Mouse (Mus musculus) thymus, postnatal 4 days (tissue): Measurements from ENCODE around the gene Abce1.
"Not testable (repeated sequence)": the region's sequence is repeated elsewhere in the genome, so short reads cannot be mapped to it uniquely, and the experiment has no call there.

Experiments used
- DNase-seq: peaks from one replicate; pipeline ENCODE4 v3.0.0; 2021

Gene Abce1

DNA sequence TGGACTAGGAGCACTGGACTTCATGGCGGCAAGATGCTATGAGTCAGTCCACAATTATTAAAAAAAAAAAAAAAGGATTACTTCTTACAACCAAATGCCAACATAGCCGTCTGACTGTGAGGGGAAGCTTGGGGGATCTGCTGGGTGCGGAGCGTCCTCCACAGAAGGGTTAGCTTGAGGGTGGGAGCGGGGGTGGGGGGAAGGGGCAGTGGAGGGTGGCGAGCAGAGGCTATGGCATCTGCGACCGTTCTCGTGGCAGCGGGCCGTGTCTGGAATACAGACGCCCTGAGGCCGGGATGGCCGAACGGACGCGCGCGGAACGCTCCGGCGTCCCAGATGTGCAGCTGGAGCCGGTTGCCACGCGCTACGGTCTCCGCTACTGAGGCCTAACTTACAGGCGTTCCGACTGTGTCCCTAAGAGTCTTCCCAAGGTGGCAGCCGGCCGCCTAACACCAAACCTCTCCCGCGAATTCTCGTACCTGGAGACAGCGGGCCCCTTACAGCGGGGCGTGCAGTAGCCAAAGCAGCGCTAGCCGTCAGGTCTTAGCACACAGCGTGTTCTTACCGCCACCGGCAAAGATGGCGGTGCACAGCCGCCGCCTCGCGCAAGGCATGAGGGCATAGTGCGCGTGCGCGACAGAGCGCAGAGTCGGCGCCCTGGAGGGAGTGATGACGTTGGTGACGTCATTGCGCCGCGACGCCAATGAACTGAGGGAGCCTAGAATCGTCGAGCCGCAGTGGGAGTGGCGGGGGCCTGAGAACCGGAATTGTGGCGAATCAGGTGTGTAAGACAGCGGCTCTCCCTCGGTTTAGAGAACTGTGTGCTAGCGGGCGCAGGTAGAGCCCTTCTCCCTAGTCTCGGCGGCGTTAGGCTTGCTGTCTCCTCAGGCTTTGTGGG lies at the start of gene Abce1, which contains the start of gene Anapc10:
Abce1 (minus strand) TSS at position 677 of the 898 bp plus-strand sequence.
Anapc10 (plus strand) TSS at position 757 of the 898 bp plus-strand sequence.
- peak; percentile 99 for DNase-seq

DNA sequence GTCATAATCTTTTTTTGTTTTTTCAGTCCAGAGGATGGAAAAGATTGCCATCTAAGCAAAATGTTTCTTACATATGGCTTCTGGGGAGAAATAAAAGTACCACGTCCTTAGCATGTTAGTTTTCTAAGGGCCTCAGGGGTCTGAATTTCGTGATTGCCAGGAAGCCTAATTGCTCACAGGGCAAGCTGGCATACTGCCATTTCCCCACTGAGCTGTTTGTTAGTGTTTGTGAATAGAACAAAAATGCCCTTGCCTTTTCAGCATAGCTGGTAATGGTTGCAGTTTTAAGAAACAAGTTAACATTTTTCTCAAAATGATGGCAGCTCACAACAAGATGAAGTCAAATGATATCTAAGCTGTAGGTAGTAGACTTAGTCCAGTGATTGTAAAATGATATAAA lies 38.8 kb upstream of the Abce1 start:
- DNase-seq = no peak

DNA sequence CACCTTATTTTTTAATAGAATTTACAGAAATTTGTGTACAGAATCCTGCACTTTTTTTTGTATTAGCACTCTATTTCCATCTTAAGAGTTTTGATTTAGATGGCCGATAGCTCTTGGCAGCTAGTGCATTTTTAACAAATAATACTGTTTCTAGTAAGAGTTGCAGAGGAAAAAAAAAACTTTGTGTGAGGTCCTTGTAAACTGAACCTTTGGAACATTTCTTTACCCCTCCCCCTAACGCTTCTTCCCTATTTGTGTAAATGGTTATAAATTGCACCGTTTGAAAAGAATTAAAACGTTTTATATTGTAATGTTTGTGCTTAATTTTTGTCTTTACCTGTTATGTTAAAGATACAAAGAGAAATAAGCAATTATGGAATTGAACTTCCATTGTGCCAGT lies 37.1 kb upstream of the Abce1 start:
- DNase-seq = no peak

DNA sequence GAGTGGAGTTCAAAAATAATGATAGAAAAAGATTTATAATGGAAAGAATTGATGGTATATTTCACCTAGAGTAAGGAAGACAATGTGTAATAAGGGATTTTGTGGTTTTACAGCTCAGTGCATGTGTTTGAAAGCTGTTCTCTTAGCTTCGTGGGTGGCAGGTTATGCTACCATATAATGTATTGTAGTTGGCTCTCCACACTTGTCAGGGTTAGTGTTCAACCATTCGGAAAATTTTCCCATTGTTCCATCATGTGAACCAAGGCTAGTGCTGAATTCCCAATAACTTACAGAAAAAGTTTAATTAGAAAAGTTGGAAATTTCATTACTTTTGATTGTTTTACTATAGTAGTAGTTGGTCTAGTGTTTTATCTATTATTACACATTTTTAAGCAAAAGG lies 36.6 kb upstream of the Abce1 start:
- no peak for DNase-seq

DNA sequence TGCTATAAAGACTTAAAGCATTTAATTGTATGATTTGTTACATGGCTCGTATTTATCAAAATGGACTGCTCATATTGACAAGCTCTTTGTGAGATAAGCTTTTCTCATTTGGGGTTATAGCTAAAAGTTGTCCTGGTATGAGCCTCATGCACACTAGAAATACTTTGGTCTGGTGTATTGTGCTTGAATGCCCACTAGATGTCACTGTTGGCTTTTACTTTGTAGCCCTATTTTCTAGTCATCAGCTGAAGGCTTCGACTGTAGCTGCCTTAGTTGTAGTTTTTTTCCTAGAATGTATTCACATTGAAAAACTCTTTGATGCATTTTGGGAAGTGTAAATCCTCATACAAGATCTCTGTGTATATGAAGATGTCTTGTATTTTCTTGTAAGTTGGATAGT lies 22.8 kb upstream of the Abce1 start:
- no peak for DNase-seq

DNA sequence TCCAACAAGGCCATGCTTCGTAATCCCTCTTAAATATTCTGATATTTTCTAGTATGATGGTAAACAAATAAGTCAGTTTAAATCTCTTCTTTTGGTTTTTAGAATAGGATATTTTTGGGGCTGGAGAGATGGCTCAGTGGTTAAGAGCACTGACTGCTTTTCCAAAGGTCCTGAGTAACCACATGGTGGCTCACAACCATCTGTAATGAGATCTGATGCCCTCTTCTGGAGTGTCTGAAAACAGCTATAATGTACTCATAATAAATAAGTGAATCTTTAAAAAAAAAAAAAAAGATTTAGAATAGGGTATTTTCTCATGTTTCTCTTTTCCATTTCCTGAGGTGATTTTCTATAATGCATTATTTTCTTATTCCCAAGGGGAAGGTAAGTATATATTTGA lies 16.4 kb upstream of the Abce1 start:
- DNase-seq = no peak

DNA sequence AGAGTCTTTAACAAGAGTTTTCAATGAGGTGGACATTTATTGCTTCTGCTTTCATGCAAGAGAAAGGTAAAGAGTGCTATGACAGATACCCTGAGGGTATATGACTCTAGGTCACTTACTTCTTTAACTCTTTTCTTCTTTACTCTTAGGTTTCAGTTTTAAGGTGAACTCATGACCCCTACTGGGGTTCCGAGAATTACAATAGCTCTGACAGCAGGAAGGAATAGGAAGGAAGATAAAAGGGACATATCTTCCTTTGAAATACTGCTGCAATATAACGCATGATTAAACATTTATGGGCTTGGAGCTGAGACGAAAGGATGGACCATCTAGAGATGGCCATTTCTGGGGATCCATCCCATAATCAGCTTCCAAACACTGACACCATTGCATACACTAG lies 13.0 kb upstream of the Abce1 start:
- no peak for DNase-seq

DNA sequence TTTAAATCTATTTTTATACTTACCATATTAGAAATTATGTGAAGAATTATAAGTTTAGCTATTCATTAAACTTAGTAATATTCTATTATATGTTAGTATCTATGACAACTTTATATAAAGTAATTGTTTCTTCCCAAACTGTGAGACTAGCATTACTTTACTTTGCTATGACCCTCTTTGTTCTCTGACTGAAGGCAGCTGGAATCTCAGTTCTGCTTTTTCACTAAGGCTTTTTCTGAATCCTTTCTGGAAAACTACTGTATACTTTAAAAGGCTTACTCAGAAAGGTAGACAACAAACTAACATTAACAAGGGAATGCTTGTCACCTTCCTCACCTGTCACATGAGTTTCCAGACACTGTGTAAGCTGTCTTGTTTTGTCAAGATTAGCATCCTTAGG lies 11.8 kb upstream of the Abce1 start:
- DNase-seq = no peak

DNA sequence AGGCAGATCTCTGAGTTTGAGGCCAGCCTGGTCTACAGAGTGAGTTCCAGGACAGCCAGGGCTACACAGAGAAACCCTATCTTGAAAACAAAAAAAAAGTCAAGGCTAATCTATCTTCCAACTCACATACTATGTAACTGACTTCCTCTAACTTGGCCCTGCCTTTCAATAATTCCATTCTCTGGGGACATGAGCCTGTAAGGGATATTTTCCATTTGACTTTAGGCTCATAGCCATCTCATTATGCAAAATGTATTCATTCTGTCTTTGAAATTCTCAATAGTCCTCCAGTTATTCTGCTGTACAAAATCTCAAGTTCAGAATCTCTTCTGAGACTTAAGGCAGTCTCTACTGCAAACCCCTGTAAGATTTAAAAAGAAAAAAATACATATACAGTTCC lies 10.0 kb upstream of the Abce1 start:
- DNase-seq = no peak

DNA sequence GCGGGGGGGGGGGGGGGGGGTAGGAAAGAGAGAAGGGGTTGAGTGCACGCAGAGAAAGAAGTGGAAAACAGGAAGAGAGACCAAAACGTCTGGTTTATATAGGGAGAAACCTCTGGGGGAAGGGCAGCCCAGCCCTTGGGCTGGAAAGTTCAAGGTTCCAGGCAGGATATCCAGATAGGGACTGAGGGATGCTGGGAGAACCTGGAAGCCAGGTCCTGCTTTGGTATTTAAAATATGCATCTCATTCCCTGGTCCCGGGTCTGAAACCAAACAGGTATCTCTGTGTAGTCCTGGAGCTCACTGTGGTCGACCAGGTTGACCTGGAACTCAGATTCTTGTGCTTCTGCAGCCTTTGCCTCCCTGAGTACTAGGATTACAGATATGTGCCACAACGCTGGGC lies 1.1 kb upstream of the Abce1 start:
- no peak for DNase-seq

DNA sequence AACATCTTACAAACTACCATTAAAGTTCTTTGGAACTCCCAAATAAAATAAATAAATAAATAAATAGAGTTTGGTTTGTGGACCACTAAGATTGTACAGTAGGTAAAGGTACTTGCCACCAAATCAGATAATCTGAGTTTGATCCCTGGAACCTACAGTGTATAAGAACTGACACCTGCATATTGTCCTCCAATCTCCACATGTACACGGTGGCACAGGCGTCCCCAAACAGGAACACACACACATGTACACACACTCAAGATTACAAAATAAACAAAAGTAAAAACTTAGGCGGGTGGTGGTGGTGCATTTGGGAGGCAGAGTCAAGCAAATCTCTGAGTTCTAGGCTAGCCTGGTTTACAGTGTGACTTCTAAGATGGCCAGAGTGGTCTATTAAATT lies 4.9 kb downstream of the Abce1 start:
- DNase-seq = no peak

DNA sequence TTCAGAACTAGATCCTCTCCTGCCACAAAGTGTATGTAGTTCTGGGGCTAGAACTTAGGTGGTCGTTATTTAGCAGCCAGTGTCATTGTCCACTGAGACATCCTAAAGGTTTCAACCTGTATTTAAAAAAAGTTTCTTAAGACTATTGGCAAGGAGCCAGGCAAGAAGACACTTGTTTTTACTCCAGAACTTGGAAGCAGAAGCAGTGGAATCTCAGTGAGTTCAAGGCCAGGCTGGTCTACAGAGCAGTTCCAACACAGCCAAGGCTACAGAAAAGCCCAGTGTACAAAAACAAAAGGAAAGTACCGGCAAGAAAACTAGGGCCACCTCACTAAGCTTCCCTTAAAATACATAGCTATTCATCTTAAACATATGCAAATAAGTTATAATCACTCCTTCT lies 19.0 kb downstream of the Abce1 start:
- DNase-seq = no peak

DNA sequence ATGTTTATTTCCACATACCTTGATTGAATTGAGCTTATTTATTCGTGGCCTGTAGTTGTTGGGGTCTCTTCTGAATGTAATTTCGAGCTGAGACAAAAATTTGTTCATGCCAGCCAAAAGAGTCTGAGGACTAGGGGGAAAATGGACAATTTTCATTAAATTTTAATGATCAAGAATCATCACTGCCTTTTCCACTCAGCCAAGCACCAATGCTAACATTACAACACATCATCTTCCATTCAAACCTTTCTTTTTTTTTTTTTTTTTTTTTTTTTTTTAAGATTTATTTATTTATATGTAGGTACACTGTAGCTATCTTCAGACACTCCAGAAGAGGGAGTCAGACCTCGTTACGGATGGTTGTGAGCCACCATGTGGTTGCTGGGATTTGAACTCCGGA lies 25.6 kb downstream of the Abce1 start:
- DNase-seq = not testable (repeated sequence)

DNA sequence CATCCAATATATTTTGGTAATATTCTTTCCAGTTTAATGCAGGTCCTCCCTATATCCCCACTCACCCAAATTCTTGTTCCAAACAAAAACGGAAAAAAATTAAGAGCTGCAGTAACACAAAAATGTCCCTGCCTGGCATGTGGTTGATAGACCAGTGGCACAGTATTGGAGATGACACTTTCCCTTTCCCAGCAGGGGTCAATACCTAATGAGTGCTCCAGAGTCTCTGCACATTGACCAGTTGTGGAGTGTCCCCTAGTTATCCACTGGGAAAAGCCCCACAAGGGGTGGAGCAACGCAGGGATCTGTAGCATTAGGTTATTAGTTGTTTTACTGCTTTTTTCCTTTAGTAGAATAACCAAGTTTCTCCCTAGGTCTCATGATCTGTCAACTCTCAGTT lies 30.6 kb downstream of the Abce1 start:
- DNase-seq = no peak

DNA sequence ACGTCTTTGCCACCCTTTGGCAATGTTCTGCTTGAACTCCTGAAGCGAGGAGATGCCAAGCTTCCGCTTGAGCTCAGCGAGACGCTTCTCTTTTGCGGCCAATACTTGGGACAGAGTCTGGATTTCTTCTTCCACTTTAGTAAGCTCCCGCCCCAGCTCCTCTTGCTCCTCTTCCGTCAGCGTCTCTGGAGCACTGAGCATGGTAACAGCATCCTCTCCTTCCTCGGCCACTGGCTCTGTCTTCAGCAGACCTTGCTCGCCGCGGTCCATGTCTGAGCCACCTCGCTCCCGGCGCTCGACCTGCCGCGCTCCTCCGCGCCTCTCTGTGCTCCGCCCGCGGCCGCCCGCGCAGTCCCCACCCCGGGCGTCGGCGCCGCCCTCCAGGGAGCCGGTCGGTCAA lies 31.0 kb downstream of the Abce1 start:
- peak; percentile 44 for DNase-seq

DNA sequence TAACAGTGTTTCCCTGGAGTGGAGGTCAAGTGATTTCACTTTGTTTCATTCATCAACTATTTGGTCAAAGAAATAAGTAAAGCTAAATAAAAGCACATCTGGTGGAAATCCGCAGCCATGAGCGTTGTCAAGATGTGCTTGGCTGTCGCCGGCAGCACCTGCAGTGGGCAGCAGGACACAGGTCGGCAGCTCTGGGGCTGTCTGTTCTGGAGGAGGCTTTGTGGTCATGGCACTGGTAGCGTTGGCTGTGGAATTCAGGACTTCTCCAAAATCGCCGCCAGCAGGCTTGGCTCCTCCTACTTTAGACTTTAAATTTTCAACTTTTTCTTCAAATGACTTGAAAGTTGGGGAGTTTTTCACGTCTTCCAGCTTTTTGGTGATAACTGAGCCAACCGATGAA lies 31.5 kb downstream of the Abce1 start:
- not testable (repeated sequence) for DNase-seq

DNA sequence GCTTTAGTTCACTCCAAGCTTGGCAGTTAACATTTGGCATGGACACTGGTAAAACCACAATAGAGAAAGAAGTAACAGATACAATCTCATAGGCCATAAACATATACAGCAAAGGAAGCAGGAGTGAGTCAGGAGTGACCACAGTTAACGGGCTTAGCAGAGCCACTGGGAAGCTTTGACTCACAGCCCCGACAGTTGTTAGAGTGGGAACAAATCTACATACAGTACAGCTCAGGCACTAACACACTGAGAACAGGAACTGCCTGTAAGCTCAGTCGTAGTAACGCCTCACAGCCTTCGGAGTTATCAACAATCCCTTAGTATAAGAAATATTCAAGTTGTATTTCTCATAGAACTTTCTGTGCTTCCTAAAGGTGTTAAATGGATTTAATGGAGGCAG lies 32.5 kb downstream of the Abce1 start:
- DNase-seq = no peak

DNA sequence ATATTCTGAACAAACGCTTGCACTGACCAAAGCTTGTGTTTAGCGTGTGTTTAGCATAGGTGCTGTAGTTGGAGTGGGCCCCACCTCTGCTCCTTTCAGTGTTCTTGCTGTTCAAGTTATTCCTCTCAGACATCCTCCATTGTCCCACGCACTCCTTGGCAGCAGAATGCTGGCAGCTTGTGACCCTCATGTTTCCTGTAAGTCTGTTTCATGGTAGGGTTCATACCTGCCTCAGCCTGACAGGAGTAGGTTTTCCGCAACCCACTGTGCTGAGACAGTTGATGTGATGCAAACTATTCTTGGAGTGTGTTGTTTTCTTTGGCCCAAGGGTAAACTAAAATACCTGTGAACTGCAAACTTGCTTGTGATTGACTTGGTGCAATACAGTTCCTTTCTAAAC lies 35.1 kb downstream of the Abce1 start:
- no peak for DNase-seq

DNA sequence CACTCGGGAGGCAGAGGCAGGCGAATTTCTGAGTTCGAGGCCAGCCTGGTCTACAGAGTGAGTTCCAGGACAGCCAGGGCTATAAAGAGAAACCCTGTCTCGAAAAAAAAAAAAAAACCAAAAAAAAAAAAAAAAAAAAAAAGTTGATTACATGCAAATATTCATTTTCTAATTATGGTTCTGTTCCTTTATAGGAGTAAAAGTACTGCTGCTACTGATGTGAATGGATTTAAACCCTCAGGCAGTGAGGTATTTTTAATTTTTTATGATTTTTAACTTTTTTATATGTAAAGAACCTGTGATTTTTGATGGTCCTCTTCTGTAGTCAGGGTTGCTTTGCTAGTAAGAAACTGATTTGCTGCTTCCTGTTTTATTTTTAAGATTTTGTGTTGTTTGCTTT lies 52.8 kb downstream of the Abce1 start:
- DNase-seq = not testable (repeated sequence)

DNA sequence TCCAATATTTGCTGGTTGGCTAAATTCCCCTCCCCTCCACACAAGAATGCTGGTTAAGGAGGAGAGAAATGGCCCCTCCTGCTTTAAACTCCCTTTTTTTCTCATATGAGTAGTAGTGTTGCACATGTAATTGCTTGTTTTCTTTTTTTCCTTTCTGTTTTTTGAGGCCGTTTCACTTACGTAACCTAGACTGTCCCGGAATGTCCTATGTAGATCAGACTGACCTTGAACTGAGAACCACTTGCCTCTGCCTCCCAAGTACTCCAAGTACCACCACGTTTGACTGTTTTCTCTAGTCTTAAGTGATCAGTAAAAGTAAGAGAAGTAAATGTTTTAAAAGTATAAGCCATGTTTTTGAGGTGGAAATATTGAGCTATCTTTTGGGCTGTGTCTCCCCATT lies 57.8 kb downstream of the Abce1 start:
- no peak for DNase-seq

DNA sequence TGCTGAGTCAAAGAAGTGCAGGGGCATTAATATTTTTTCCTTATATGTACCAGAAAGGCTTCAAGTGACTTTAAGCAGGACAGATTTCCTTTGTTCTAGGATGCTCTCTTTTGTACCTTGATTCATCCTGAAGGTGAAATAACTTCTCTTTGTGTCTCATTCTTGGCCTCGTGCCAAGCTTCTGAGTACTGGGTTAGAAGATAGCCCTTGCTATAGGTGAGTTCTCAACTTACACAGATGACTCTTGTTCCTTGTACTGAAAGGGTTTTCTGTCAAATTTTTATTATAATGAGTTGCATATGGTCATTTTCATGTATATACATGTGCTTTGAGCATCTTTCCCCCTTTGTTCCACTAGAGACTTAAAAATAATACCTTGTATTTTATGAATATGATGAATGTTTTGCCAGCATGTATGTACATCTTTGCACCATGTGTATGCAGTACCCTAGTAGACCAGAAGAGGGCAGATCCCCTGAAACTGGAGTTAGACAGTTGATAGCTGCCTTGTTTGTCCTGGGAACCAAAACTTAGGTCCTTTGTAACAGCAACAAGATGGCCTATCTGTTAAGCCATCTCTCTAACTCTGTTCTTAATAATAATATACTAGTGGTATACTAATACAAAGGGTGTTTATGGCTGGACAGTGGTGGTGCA lies 61.3 kb downstream of the Abce1 start:
- DNase-seq = peak; percentile 65

DNA sequence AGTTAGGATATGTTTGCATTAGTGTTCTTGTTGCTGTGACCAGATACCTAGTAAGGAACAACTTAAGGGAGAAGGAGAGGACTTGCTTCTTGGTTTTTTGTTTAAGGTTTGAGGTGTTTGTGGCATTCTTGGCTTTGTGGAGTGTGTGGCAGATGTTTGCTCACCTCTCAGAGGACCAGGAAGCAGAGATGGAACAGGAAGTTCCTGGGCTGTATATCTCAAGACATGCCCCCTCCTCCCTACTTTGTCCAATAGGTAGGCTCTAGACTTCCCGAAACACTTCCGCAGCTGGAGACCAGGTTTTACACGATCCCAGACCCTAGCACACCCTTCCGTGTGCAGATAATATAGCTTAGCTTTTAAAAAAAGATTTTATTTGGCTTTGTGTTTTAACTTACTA lies 62.0 kb downstream of the Abce1 start:
- no peak for DNase-seq

DNA sequence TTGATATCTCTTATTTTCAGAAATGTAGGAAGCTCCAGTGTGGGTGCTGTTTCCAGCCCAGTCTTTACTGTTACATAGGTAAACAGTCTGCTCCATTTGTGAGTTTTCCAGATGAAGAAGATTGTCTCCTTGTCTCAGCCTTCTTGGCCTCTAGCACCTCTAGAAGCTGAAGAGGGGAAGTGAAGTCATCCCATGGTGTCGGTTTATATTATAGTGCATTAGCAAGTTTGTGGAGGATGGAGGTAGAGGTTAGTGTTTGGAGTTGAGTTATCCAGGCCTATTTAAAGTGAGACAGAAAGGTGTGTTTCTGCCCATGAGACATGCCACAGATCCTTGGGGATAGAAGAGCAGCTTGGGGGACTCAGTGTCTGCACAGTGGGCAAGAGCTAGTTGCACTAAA lies 70.4 kb downstream of the Abce1 start:
- no peak for DNase-seq
